In the genomic region with DNA sequence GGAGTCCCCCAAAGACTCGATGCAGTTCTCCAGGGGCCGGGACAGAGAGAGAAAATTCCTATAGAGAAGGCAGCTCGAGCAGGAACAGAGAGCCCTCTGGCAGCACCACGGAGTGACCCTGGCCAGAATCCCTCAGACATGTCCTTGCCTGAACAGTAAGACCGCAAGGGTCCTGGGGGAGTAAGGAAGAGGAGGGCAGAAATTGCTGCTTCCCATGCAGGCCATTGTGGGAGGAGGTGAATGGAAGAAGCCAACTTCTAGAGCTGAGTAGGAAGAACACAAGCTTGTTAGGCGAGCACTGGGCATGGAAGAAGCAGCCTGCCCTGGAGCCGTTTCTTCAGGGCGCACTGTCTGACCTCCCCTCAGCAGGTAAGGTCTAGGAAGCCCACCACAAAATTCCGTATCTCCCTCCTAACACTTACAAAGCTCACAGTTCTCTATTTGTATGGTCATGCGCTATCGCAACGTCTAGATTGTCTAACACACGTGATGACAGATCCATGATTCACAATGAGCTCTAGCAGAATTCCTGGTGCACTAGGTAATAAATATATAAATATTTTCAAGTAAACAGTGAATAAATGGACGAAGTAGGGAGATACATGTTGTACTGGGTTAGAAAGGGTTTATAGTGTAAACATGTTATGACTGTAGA, we compare ENCODE assay signal across 8 mouse cellular contexts. TPM values are rescaled to one million over a fixed set of nuclear protein-coding genes. Genes with fewer than 3 reads are reported as not detected.
A peak's percentile ranks its signal among the peaks of the same experiment; 100 is the strongest.
DNase-seq lines count a peak whose midpoint lies in the region; ATAC-seq and TF ChIP-seq lines count a peak whose summit lies in the region.

No protein-coding gene starts in this region.

- peak overlapping the region; percentile 46 for H3K4me2 ChIP-seq in lung, embryonic 16.5 days (ENCODE audit: low read depth, low read length)
- H3K4me2 ChIP-seq in forebrain, postnatal 0 days (ENCODE audit: low read depth), result peak overlapping the region; percentile 38
- peak overlapping the region; percentile 47 for H3K4me2 ChIP-seq in hindbrain, postnatal 0 days (ENCODE audit: low read depth, low read length)
- peak overlapping the region; percentile 52 for H3K4me2 ChIP-seq in neural tube, embryonic 12.5 days (replicated peaks)

- peak overlapping the region; percentile 52 for H3K9ac ChIP-seq in lung, embryonic 16.5 days (ENCODE audit: low read length)
- peak overlapping the region; percentile 33; the same call in 1 of the 2 replicates for H3K9ac ChIP-seq in forebrain, postnatal 0 days
- no peak overlapping the region for H3K9ac ChIP-seq in hindbrain, postnatal 0 days (replicated peaks; ENCODE audit: low read length)
- H3K9ac ChIP-seq in neural tube, embryonic 12.5 days, result no peak overlapping the region

- no peaks in the 10 kb centered on the region for H3K36me3 ChIP-seq in lung, embryonic 16.5 days (ENCODE audit: control insufficient read depth, insufficient read depth, low read length)
- no peaks in the 10 kb centered on the region for H3K36me3 ChIP-seq in forebrain, postnatal 0 days (ENCODE audit: insufficient read depth)
- no peaks in the 10 kb centered on the region for H3K36me3 ChIP-seq in hindbrain, postnatal 0 days (ENCODE audit: insufficient read depth, low read length)
- no peaks in the 10 kb centered on the region for H3K36me3 ChIP-seq in neural tube, embryonic 12.5 days

- no peak for ATAC-seq in lung, embryonic 16.5 days (ENCODE audit: low read depth)
- no peak for ATAC-seq in forebrain, postnatal 0 days
- ATAC-seq in hindbrain, postnatal 0 days, result no peak
- no peak for ATAC-seq in neural tube, embryonic 12.5 days (ENCODE audit: low FRiP score, low read depth)
- no peak for ATAC-seq in megakaryocyte-erythroid progenitor cell, adult 5-6 weeks (replicated peaks; ENCODE audit: low FRiP score, low TSS enrichment, poor library complexity, severe bottlenecking)
- ATAC-seq in megakaryocyte progenitor cell, adult 5-6 weeks (replicated peaks; ENCODE audit: poor library complexity), result no peak

- peak overlapping the region; percentile 13; the same call in 1 of the 2 replicates for H3K4me3 ChIP-seq in lung, embryonic 16.5 days (ENCODE audit: low read length)
- no peak overlapping the region for H3K4me3 ChIP-seq in forebrain, postnatal 0 days (ENCODE audit: low read depth, low read length)
- H3K4me3 ChIP-seq in hindbrain, postnatal 0 days (ENCODE audit: low read length), result no peak overlapping the region
- no peak overlapping the region for H3K4me3 ChIP-seq in neural tube, embryonic 12.5 days

- DNase-seq in lung, adult 18-20 months, result no peak
- DNase-seq in forebrain, postnatal 0 days, result no peak
- no peak for DNase-seq in hindbrain, postnatal 0 days (ENCODE audit: low spot score)
- DNase-seq in spleen, adult 12 weeks (ENCODE audit: low spot score), result no peak

- no peak overlapping the region for H3K27ac ChIP-seq in lung, embryonic 16.5 days (ENCODE audit: low read length)
- H3K27ac ChIP-seq in forebrain, postnatal 0 days (ENCODE audit: low read depth, low read length), result no peak overlapping the region
- no peak overlapping the region for H3K27ac ChIP-seq in hindbrain, postnatal 0 days
- H3K27ac ChIP-seq in neural tube, embryonic 12.5 days, result no peak overlapping the region

- no peaks in the 10 kb centered on the region for H3K27me3 ChIP-seq in lung, embryonic 16.5 days (ENCODE audit: control insufficient read depth, insufficient read depth, low read depth, low read length)
- H3K27me3 ChIP-seq in forebrain, postnatal 0 days (ENCODE audit: insufficient read depth, low read length), result no peaks in the 10 kb centered on the region
- H3K27me3 ChIP-seq in hindbrain, postnatal 0 days (ENCODE audit: insufficient read depth, low read length), result no peaks in the 10 kb centered on the region
- no peaks in the 10 kb centered on the region for H3K27me3 ChIP-seq in neural tube, embryonic 12.5 days (replicated peaks)

- 0 out of 2 replicates have a peak, but pooled peaks cover 2% of the 10 kb centered on the region for H3K9me3 ChIP-seq in lung, embryonic 16.5 days (ENCODE audit: control insufficient read depth, low read length)
- no peaks in the 10 kb centered on the region for H3K9me3 ChIP-seq in forebrain, postnatal 0 days (ENCODE audit: low read length)
- no peaks in the 10 kb centered on the region for H3K9me3 ChIP-seq in hindbrain, postnatal 0 days (ENCODE audit: low read length)
- no peaks in the 10 kb centered on the region for H3K9me3 ChIP-seq in neural tube, embryonic 12.5 days

- TF ChIP-seq CTCF in forebrain, postnatal 0 days (IDR thresholded peaks at IDR 0.05; ENCODE audit: low read depth), result no peak
- TF ChIP-seq CTCF in hindbrain, postnatal 0 days (IDR thresholded peaks at IDR 0.05; ENCODE audit: low read depth), result no peak

- 57% methylated on average over 14 of the region's 14 CpGs for WGBS in lung, embryonic 16.5 days
- 76% methylated on average over 14 of the region's 14 CpGs for WGBS in forebrain, postnatal 0 days
- 74% methylated on average over 14 of the region's 14 CpGs for WGBS in hindbrain, postnatal 0 days
- WGBS in neural tube, embryonic 12.5 days, result 74% methylated on average over 14 of the region's 14 CpGs

- H3K4me1 ChIP-seq in lung, embryonic 16.5 days (replicated peaks; ENCODE audit: control insufficient read depth, insufficient read depth, low read length), result peaks cover 7% of the 10 kb centered on the region; the same call in 1 of the 2 replicates
- H3K4me1 ChIP-seq in forebrain, postnatal 0 days (ENCODE audit: insufficient read depth), result no peaks in the 10 kb centered on the region
- H3K4me1 ChIP-seq in hindbrain, postnatal 0 days (ENCODE audit: insufficient read depth, low read length), result no peaks in the 10 kb centered on the region
- H3K4me1 ChIP-seq in neural tube, embryonic 12.5 days, result no peaks in the 10 kb centered on the region

RNA-seq across cellular contexts. Expression of gene Wdr89, which starts 32.9 kb away (rescaled TPM):
- 9.5 and 9.7 TPM in 2 replicates for polyA plus RNA-seq in lung, embryonic 16.5 days (2015; fragmentation: Nextera tagmentation; extraction: Ambion mirVana)
- 3.8 and 4.8 TPM in 2 replicates for total RNA-seq in forebrain, postnatal 0 days (2014; rRNA removed)
- 3.1 and 4.9 TPM in 2 replicates for polyA plus RNA-seq in forebrain, postnatal 0 days (2015; fragmentation: Nextera tagmentation; extraction: Ambion mirVana)
- total RNA-seq in hindbrain, postnatal 0 days (2014; rRNA removed), result 2.4 and 2.5 TPM in 2 replicates
- polyA plus RNA-seq in hindbrain, postnatal 0 days (2015; fragmentation: Nextera tagmentation; extraction: Ambion mirVana), result 3.7 TPM in 2 replicates
- polyA plus RNA-seq in neural tube, embryonic 12.5 days (2016; fragmentation: Nextera tagmentation; extraction: Ambion mirVana), result 7.0 and 8.3 TPM in 2 replicates
- 12.5 and 12.8 TPM in 2 replicates for total RNA-seq in megakaryocyte-erythroid progenitor cell, adult 5-6 weeks (2014; fragmentation: Nextera tagmentation)
- total RNA-seq in megakaryocyte-erythroid progenitor cell, adult 5-6 weeks (2017), result 15.8 and 21.7 TPM in 2 replicates
- 17.0 and 20.6 TPM in 2 replicates for total RNA-seq in megakaryocyte progenitor cell, adult 5-6 weeks (2015)
- total RNA-seq in megakaryocyte progenitor cell, adult 5-6 weeks (2017), result 17.4 and 17.5 TPM in 2 replicates

RNA-seq across cellular contexts. Expression of gene Sgpp1, which starts 33.3 kb away (rescaled TPM):
- 13.4 and 15.0 TPM in 2 replicates for polyA plus RNA-seq in lung, embryonic 16.5 days (2015; fragmentation: Nextera tagmentation; extraction: Ambion mirVana)
- 32.5 and 38.7 TPM in 2 replicates for total RNA-seq in forebrain, postnatal 0 days (2014; rRNA removed)
- 17.4 and 18.8 TPM in 2 replicates for polyA plus RNA-seq in forebrain, postnatal 0 days (2015; fragmentation: Nextera tagmentation; extraction: Ambion mirVana)
- total RNA-seq in hindbrain, postnatal 0 days (2014; rRNA removed), result 38.5 and 42.6 TPM in 2 replicates
- 15.7 and 16.3 TPM in 2 replicates for polyA plus RNA-seq in hindbrain, postnatal 0 days (2015; fragmentation: Nextera tagmentation; extraction: Ambion mirVana)
- polyA plus RNA-seq in neural tube, embryonic 12.5 days (2016; fragmentation: Nextera tagmentation; extraction: Ambion mirVana), result 8.3 and 8.6 TPM in 2 replicates
- 46.1 and 58.9 TPM in 2 replicates for total RNA-seq in megakaryocyte-erythroid progenitor cell, adult 5-6 weeks (2014; fragmentation: Nextera tagmentation)
- total RNA-seq in megakaryocyte-erythroid progenitor cell, adult 5-6 weeks (2017), result 78.3 and 96.8 TPM in 2 replicates
- total RNA-seq in megakaryocyte progenitor cell, adult 5-6 weeks (2015), result 85.2 and 93.9 TPM in 2 replicates
- total RNA-seq in megakaryocyte progenitor cell, adult 5-6 weeks (2017), result 66.5 and 75.7 TPM in 2 replicates

Comparison
In these comparisons a context has a peak if more than half of its experiments do, and no peak if none do; other contexts are left out.
1. H3K9ac ChIP-seq: peak in lung, embryonic 16.5 days (single experiment) and forebrain, postnatal 0 days (single experiment); none in hindbrain, postnatal 0 days (single experiment) and neural tube, embryonic 12.5 days (single experiment).
2. Peak in every context shown above with its lines, with median percentiles within 50 percentile points of each other: H3K4me2 ChIP-seq.